Mouse (Mus musculus) CD4-positive helper T cell, adult 2 months (primary cell): ENCODE data around the gene Snx25.

Experiments used
- DNase-seq: peaks from one replicate; pipeline ENCODE4 v3.0.0-alpha.2; 2012; ENCODE audit warnings: low read depth, missing footprints, low spot score

The Snx25 gene

DNA sequence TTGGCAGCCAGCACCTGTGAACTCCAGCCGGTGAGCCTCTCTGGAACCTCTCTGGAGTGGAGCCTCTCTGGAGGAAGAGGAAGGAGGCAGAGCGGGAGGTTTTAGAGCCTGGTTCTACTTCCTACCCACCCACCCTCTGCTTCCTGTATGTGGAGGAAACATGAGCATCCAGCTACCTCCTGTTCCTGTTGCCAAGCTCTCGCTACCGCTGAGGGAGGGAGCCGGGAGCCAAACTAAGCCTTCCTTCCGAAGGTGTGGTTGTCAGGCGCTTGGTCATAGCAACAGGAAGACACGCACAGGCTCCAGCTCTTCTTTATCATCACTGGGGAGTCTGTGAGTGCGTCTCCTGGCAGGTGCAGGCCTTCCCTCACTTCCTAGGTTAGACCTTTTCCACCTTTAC is 129.8 kb downstream of the Snx25 start:
- DNase-seq, result no peak

DNA sequence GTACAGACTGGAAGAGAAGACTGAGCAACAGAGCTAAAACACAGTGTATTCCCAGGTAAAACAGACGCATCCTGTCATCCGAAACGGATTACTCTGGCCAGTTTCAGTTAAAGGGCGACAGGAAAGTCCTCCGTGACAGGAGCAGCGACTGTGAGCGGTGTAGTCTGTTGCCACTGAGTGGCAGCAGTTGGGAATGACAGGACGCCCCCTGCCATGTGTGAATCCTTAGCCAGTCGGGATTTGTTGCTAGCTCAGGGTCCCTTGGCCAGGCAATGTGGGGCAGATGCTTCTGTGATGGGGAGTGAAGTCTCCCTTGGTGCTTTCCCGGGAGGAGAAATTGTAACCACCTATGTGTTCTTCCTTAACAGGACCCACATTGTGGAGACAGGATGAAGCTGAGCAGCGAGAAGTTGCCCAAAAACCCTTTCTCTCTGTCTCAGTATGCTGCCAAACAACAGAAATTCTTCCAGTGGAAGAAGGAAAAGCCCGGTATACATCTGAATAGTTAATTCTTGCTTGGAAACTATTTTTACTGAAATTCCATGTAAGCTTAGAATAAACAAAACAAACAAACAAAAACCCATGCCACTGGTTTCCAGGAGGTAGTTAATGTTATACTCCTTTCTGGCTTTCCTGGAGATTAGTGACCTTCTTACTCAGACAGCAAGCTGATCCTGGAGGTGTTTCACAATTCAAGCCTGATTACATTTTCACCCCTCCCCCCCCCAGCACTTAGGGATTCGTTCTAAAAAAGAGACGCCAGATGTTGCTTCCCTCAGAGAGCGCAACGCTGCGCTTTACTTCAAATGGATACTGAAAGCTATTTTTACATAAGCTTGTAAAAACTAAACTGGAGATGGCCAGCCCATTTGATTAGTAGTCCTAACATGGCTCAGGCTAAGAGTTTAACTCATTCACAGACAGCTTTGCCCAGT is 140.9 kb downstream of the Snx25 start:
- no peak for DNase-seq

DNA sequence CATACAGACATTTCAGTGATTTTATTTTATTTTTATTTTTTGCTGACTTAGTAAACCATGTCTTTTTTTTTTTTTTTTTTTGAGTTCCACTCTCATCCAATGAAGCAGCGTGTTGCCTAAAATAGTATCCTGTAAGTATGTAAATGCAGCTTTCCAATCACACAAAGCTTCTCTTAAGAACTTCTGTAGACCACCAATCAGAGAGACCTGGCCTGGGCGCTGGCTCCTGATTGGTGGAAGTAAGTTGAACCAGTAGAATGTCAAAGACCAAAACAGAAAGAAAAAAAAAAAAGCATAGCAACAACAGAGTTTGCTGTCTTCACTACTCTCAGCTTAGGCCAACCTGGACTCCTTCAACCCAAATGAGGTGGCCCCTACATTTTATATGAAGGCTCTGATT is 141.7 kb downstream of the Snx25 start:
- DNase-seq, result no peak

DNA sequence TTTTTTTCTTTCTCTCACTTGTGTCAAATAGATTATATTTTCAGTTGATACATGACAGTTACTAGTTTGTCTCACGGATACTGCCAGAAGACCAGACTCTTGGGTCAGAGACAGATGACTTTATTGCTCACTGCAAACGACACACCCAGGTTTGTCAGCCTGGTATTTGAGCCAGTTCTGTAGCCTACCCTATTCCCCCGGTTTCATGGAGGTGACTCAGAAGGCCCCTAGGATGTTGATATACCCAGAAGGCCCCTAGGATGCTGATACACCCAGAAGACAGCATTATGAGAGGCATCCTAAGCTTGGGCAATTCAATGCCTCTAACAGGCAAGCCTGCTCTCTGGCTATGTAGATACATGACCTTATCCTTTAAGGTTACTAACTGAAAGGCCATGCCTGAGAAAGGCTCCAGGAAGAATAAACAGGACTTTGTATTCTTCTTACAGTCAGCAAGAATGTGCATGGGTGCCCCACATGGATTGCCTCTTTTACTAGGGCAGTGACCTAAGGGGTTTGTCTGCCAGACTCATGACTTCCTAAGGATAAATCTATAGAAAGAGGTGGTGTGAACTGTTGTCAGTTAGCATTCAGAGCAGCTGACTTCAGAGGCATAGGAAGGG is 144.8 kb downstream of the Snx25 start:
- DNase-seq, result no peak

- no peak for DNase-seq
Observed at GRCm38 (mm10) chr8:46005596-46005995, 146.4 kb downstream of the Snx25 start, which contains the start of gene Ankrd37. TSS of gene Ankrd37 (minus strand) at chr8:46005707.

DNA sequence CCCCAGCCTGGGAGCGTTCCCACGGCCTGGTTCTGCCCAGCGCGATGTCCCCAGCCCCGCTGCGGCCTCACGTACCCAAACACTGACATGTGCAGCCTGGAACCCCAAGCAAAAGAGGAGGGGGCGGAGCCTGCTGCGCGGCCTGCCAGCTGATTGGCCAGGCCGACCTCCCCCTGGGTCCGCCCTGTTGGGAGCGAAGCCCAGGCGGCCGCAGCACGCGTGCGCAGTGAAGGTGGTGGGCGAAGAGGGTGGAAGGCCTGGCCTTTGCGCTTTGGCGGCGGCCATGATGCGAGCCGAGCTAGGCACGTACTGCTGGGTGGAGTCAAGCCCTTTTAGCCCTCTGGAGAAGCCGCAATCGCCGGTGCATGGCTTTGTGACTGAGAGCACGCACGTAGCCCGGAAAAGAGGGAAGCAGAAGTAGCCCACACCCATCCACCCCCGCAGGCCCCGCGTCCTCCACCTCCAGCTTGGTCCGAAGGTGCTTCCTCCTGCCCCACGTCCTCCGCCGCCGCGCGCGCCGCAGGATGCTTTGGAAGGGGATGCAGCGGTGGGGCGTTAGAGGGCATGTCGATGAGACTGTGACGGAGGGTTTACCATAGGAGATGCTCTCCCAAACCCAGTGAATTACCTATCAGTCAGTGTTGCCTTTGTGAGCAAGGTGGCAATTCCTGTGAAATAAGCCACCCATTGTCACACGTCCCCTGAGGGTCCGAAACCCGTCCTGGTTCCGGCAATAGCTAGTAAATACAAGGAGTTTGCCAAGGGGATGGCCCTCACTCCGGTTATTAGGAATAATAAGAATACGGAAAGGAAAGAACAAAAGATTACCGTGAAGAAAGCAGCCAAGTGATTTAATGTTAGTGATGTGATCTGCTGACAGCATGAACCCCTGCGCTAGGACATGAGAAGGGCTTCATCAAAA is 151.9 kb downstream of the Snx25 start:
- peak; percentile 98 for DNase-seq

DNA sequence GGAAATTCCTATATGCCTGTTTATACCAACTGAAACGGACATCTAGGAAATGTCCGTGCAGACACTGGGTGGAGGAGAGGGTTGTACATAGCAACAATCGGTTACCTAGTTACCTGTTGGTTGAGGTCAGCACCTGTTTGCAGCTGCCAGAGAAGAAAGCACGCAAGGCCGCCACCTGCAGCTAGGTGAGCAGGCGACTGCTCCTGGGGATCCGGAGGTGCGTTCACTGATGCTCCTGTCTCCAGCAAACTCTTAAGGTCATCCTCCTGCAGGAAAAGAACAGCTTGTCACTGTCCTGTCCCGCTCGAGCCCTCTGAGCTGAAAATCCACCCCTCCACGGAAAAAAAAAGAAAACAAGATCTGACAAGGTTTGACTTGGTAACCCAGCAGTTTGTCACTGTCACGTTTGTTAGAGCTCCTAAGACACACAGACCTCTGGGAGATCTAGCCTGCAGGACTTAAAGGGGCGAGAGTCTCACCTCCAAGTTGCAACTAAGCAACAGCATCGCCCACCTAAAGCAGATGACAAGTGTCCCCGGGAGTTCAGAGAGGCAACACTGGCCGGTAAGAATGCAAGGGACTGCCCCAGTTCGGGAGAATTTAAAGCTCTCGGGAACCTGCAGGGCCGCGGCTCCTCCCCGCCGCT is 152.7 kb downstream of the Snx25 start, which contains the start of gene Lrp2bp:
Lrp2bp (plus strand) TSS at position 166 of the 646 bp plus-strand sequence.
- peak; percentile 32 for DNase-seq

- DNase-seq, result no peak
Observed at GRCm38 (mm10) chr8:45998228-45998627, 153.7 kb downstream of the Snx25 start.

DNA sequence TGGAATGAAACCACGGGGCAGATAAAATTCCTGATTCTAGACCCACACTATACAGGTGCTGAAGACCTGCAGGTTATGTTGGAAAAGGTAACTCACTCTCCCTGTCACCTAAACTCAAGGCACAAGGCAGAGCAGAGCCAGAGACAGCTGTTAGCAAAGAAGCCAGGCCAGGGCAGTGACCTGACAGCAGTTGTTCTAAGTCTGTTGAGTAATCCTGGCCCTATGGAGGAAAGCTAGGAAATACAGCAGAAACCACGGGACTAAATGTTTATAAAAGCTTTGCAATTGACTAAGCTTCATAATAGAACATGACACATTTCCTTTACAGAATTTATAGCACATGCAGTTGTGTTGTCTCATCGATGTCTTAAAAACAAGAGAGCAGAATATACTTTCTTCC is 156.4 kb downstream of the Snx25 start:
- no peak for DNase-seq

- peak; percentile 37 for DNase-seq
Observed at GRCm38 (mm10) chr8:45994111-45994510, 157.8 kb downstream of the Snx25 start.

GRCm38 (mm10) chr8:45990631-45991310 is 161.2 kb downstream of the Snx25 start:
- DNase-seq, result no peak

- no peak for DNase-seq
Observed at GRCm38 (mm10) chr8:45988189-45988588, 163.8 kb downstream of the Snx25 start.

GRCm38 (mm10) chr8:45986665-45987064 is 165.3 kb downstream of the Snx25 start:
- DNase-seq, result no peak
